Mouse (Mus musculus): ENCODE measurements around the gene Gpr27. TPM values are rescaled to one million over a fixed set of nuclear protein-coding genes. Genes with fewer than 3 reads are reported as not detected.

Gene Gpr27
- total and polyA plus RNA-seq, 3 experiments: not detected

GRCm38 (mm10) chr6:99715191-99715590 is 22.7 kb downstream of the Gpr27 start:
- DNase-seq (ENCODE audit: extremely low read depth): no peak
- H3K27me3 ChIP-seq (replicated peaks): no peaks in the 10 kb centered on the region
- in situ Hi-C loops (cut with MboI; ENCODE audit: low pct_ligation_motif_present, low pct_unique_long_range_greater_than_20kb, low sequenced_read_pairs) (no loop called here), dilution Hi-C loops (cut with MboI; ENCODE audit: extremely low pct_ligation_motif_present, extremely low pct_unique_long_range_greater_than_20kb, low sequenced_read_pairs) (no loop called here)
- no peak overlapping the region for H3K27ac ChIP-seq (ENCODE audit: insufficient read depth, low read depth)
- no peaks in the 10 kb centered on the region for H3K36me3 ChIP-seq (replicated peaks in 1 of 2; ENCODE audit: control insufficient read depth in 1 of 2, insufficient read depth in 1 of 2, low read length in 1 of 2)
- H3K4me1 ChIP-seq (ENCODE audit: control insufficient read depth in 1 of 2, insufficient read depth in 2 of 2): peaks cover 0 to 6% of the 10 kb centered on the region in 2 experiments; a peak in 1 of 4 replicates
- H3K79me2 ChIP-seq (replicated peaks; ENCODE audit: control insufficient read depth, extremely low read depth, insufficient read depth, poor library complexity, severe bottlenecking): no peaks in the 10 kb centered on the region
- no peak overlapping the region for H3K4me3 ChIP-seq (replicated peaks in 1 of 3; ENCODE audit: low read depth in 2 of 3, low read length in 2 of 3, poor library complexity in 1 of 3)
- H3K9me3 ChIP-seq (replicated peaks; ENCODE audit: low read length): no peaks in the 10 kb centered on the region
- H3K9ac ChIP-seq (ENCODE audit: insufficient read depth, low read depth): no peak overlapping the region
- H3K4me2 ChIP-seq (ENCODE audit: insufficient read depth, low read depth, poor library complexity, severe bottlenecking): no peak overlapping the region
- TF ChIP-seq JUN (IDR thresholded peaks at IDR 0.05; ENCODE audit: insufficient read depth, low read depth, low read length) (no peak), UBTF (IDR thresholded peaks at IDR 0.05; ENCODE audit: low read depth, low read length) (no peak), ZKSCAN1 (IDR thresholded peaks at IDR 0.05; ENCODE audit: borderline replicate concordance, low read depth, low read length) (no peak), MXI1 (IDR thresholded peaks at IDR 0.05; ENCODE audit: low read depth, low read length) (no peak), CTCF (conservative IDR thresholded peaks at IDR 0.05 in 1 of 2, IDR thresholded peaks at IDR 0.05 in 1 of 2; ENCODE audit: low read depth in 2 of 2, low read length in 2 of 2) (no peak; a peak in 1 of 4 replicates), SMC3 (IDR thresholded peaks at IDR 0.05; ENCODE audit: low read depth, low read length) (no peak)

DNA sequence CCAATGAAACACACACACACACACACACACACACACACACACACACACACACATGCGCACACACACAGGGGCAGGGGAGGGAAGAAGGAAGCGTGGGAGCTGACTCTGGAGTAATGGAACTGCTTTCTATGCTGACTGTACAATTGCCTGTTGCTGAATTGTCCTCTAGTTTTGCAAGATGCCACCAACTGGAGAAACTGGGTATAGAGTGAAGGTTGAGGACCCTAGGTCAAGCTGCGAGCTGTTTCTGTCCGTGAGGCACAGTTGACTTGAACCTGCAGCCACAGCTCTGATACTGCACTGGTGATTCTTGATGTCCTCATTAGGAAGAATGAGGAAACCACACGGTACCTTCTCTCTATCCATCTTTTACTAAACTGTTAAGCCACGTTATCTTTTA is 23.4 kb downstream of the Gpr27 start:
- Histone ChIP-seq H3K4me3 (replicated peaks in 1 of 3; ENCODE audit: low read depth in 2 of 3, low read length in 2 of 3, poor library complexity in 1 of 3) (no peak overlapping the region), H3K9me3 (replicated peaks; ENCODE audit: low read length) (no peaks in the 10 kb centered on the region), H3K9ac (ENCODE audit: insufficient read depth, low read depth) (no peak overlapping the region), H3K27ac (ENCODE audit: insufficient read depth, low read depth) (no peak overlapping the region), H3K4me1 (ENCODE audit: control insufficient read depth in 1 of 2, insufficient read depth in 2 of 2) (peaks cover 0 to 6% of the 10 kb centered on the region in 2 experiments; a peak in 1 of 4 replicates), H3K79me2 (replicated peaks; ENCODE audit: control insufficient read depth, extremely low read depth, insufficient read depth, poor library complexity, severe bottlenecking) (no peaks in the 10 kb centered on the region), H3K4me2 (ENCODE audit: insufficient read depth, low read depth, poor library complexity, severe bottlenecking) (no peak overlapping the region), H3K27me3 (replicated peaks) (no peaks in the 10 kb centered on the region), H3K36me3 (replicated peaks in 1 of 2; ENCODE audit: control insufficient read depth in 1 of 2, insufficient read depth in 1 of 2, low read length in 1 of 2) (no peaks in the 10 kb centered on the region)
- dilution Hi-C loops (cut with MboI; ENCODE audit: extremely low pct_ligation_motif_present, extremely low pct_unique_long_range_greater_than_20kb, low sequenced_read_pairs): no loop called here
- TF ChIP-seq SMC3 (IDR thresholded peaks at IDR 0.05; ENCODE audit: low read depth, low read length) (0 out of 2 replicates have a peak, but pooled peaks have one; percentile 9), CTCF (conservative IDR thresholded peaks at IDR 0.05 in 1 of 2, IDR thresholded peaks at IDR 0.05 in 1 of 2; ENCODE audit: low read depth in 2 of 2, low read length in 2 of 2) (peak in 1 of 2 experiments; percentile 39; a peak in 2 of 4 replicates), POLR2A (IDR thresholded peaks at IDR 0.05; ENCODE audit: low read depth, low read length) (no peak)
- DNase-seq (ENCODE audit: extremely low read depth): no peak
- in situ Hi-C loops (cut with MboI; ENCODE audit: low pct_ligation_motif_present, low pct_unique_long_range_greater_than_20kb, low sequenced_read_pairs): no loop called here

DNA sequence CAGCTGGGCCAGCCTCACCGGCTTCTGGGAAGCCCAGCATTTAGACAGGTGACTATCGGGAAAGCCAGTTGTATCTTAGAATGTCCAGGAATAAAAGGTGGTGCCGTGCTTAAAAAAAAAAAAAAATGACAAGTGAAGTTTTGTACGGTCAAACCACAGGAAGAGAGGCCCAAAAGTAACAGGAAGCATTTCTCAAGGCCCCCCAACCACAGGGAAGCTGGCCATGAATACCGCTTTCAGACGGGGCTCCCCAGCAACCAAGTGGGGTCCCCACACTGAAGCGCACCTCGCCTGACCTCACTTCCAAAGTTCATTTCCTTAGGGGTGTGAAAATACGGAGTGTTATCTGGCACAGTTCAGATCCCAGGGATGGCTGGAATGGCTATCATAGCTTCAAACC is 28.6 kb downstream of the Gpr27 start:
- no peak for DNase-seq (ENCODE audit: extremely low read depth)
- Histone ChIP-seq H3K4me1 (ENCODE audit: control insufficient read depth in 1 of 2, insufficient read depth in 2 of 2) (peaks cover 3 to 18% of the 10 kb centered on the region in 2 experiments; a peak in 2 of 4 replicates), H3K79me2 (replicated peaks; ENCODE audit: control insufficient read depth, extremely low read depth, insufficient read depth, poor library complexity, severe bottlenecking) (no peaks in the 10 kb centered on the region), H3K36me3 (replicated peaks in 1 of 2; ENCODE audit: control insufficient read depth in 1 of 2, insufficient read depth in 1 of 2, low read length in 1 of 2) (no peaks in the 10 kb centered on the region), H3K4me3 (replicated peaks in 1 of 3; ENCODE audit: low read depth in 2 of 3, low read length in 2 of 3, poor library complexity in 1 of 3) (no peak overlapping the region), H3K4me2 (ENCODE audit: insufficient read depth, low read depth, poor library complexity, severe bottlenecking) (no peak overlapping the region), H3K9me3 (replicated peaks; ENCODE audit: low read length) (peaks cover 2% of the 10 kb centered on the region), H3K27me3 (replicated peaks) (no peaks in the 10 kb centered on the region), H3K27ac (ENCODE audit: insufficient read depth, low read depth) (no peak overlapping the region), H3K9ac (ENCODE audit: insufficient read depth, low read depth) (no peak overlapping the region)
- in situ Hi-C loops (cut with MboI; ENCODE audit: low pct_ligation_motif_present, low pct_unique_long_range_greater_than_20kb, low sequenced_read_pairs) (no loop called here), dilution Hi-C loops (cut with MboI; ENCODE audit: extremely low pct_ligation_motif_present, extremely low pct_unique_long_range_greater_than_20kb, low sequenced_read_pairs) (no loop called here)
- TF ChIP-seq MEF2A (IDR thresholded peaks at IDR 0.05; ENCODE audit: borderline replicate concordance, low read depth, low read length): no peak
- no peak for TF ChIP-seq USF1 (IDR thresholded peaks at IDR 0.05; ENCODE audit: low read depth, low read length)
- TF ChIP-seq CTCF (conservative IDR thresholded peaks at IDR 0.05 in 1 of 2, IDR thresholded peaks at IDR 0.05 in 1 of 2; ENCODE audit: low read depth in 2 of 2, low read length in 2 of 2): no peak
- TF ChIP-seq NRF1 (IDR thresholded peaks at IDR 0.05; ENCODE audit: low read depth, low read length): no peak
- TF ChIP-seq MAZ (IDR thresholded peaks at IDR 0.05; ENCODE audit: low read depth, low read length): no peak
- TF ChIP-seq ZC3H11A (IDR thresholded peaks at IDR 0.05; ENCODE audit: low read depth, low read length): no peak
- TF ChIP-seq CHD1 (IDR thresholded peaks at IDR 0.05; ENCODE audit: low read depth, low read length): no peak
- TF ChIP-seq SMC3 (IDR thresholded peaks at IDR 0.05; ENCODE audit: low read depth, low read length): no peak
- TF ChIP-seq GABPA (IDR thresholded peaks at IDR 0.05; ENCODE audit: insufficient replicate concordance, low read depth, low read length): no peak
- TF ChIP-seq PAX5 (IDR thresholded peaks at IDR 0.05; ENCODE audit: low read length): no peak

Measured in CH12.LX (cell line).